Mouse (Mus musculus) liver, postnatal 0 days (tissue): ENCODE results near the gene Atp2a2. TPM values are rescaled to one million over a fixed set of nuclear protein-coding genes. Genes with fewer than 3 reads are reported as not detected.

Source experiments
- ATAC-seq: fragments of 200-750 bp; cut with Nextera tagmentation; 2 replicates; pipeline ENCODE4 v1.8.0; 2017; ENCODE audit warnings: mild to moderate bottlenecking, moderate library complexity
- DNase-seq: peaks from one replicate; pipeline ENCODE4 v3.0.0-alpha.2; 2016
- H3K27ac ChIP-seq: fragments of 300-500 bp; sonication (generic); 2 replicates; pipeline ENCODE4 v1.5.1; 2014; ENCODE audit warnings: antibody characterized with exemption, moderate library complexity, mild to moderate bottlenecking, low read depth
- H3K27me3 ChIP-seq: fragments of 300-500 bp; sonication (generic); 2 replicates; pipeline ENCODE4 v1.6.1; 2014; ENCODE audit warnings: low read length, control low read depth, mixed read lengths; ENCODE audit not compliant: insufficient read depth
- H3K36me3 ChIP-seq: fragments of 300-500 bp; sonication (generic); replicated peaks from 2 replicates; pipeline ENCODE4 v1.6.1; 2014; ENCODE audit warnings: mild to moderate bottlenecking, control low read depth, low read length, moderate library complexity, mixed read lengths; ENCODE audit not compliant: insufficient read depth
- H3K4me1 ChIP-seq: fragments of 300-500 bp; sonication (generic); 2 replicates; pipeline ENCODE4 v1.6.1; 2014; ENCODE audit warnings: antibody characterized with exemption, mild to moderate bottlenecking, control low read depth; ENCODE audit not compliant: insufficient read depth
- H3K4me2 ChIP-seq: fragments of 300-500 bp; sonication (generic); 2 replicates; pipeline ENCODE4 v1.6.1; 2014; ENCODE audit warnings: low read depth, mild to moderate bottlenecking, low read length, moderate library complexity, mixed read lengths
- H3K4me3 ChIP-seq: fragments of 300-500 bp; sonication (generic); 2 replicates; pipeline ENCODE4 v1.5.1; 2014; ENCODE audit warnings: low read depth, low read length
- H3K9ac ChIP-seq: fragments of 300-500 bp; sonication (generic); replicated peaks from 2 replicates; pipeline ENCODE4 v1.6.1; 2014; ENCODE audit warnings: mild to moderate bottlenecking, moderate library complexity
- H3K9me3 ChIP-seq: fragments of 300-500 bp; sonication (generic); 2 replicates; pipeline ENCODE4 v1.6.1; 2016; ENCODE audit warnings: mild to moderate bottlenecking, control low read depth, low read length, mixed read lengths
- CTCF ChIP-seq: sonication (generic); IDR thresholded peaks from 2 replicates; pipeline ENCODE4 v1.5.1; 2016; ENCODE audit warnings: antibody characterized with exemption, low read depth
- EP300 ChIP-seq: IDR thresholded peaks from 2 replicates; pipeline ENCODE4 v1.6.1; 2016; ENCODE audit warnings: antibody characterized with exemption, low read depth, mild to moderate bottlenecking
- WGBS: fragments of 180-500 bp; shearing (Covaris S2); extraction: QIAGEN DNeasy Blood & Tissue Kit; methylation state at CpG from one replicate; pipeline ENCODE4 v1.1.7; 2014; ENCODE audit not compliant: insufficient replicate concordance; 5-methylcytosine and 5-hydroxymethylcytosine counted together
- polyA plus RNA-seq: library from polyadenylated mRNA; unstranded; fragments of >200 nt; fragmentation: Nextera tagmentation; extraction: Ambion mirVana; gene quantifications from 2 replicates; pipeline ENCODE4 v1.2.1, GENCODE M21; 2015

Gene Atp2a2
- polyA plus RNA-seq, 1 experiment from 2014 or later: 13.5 TPM

GRCm38 (mm10) chr5:122541871-122542270 lies 39.8 kb upstream of the Atp2a2 start:
- TF ChIP-seq CTCF (no peak), EP300 (no peak)
- peak; percentile 76; the same call in 1 of the 2 replicates for ATAC-seq
- 53% methylated on average over 8 of the region's 8 CpGs for WGBS

GRCm38 (mm10) chr5:122538077-122538476 lies 36.1 kb upstream of the Atp2a2 start:
- DNase-seq (no peak), ATAC-seq (no peak)
- no peaks in the 10 kb centered on the region for H3K27me3 ChIP-seq
- no peak overlapping the region for H3K27ac ChIP-seq
- no peak overlapping the region for H3K4me3 ChIP-seq
- no peak for TF ChIP-seq CTCF
- TF ChIP-seq EP300: no peak
- 53% methylated on average over 11 of the region's 11 CpGs for WGBS
- no peaks in the 10 kb centered on the region for H3K9me3 ChIP-seq
- H3K4me1 ChIP-seq: no peaks in the 10 kb centered on the region
- H3K9ac ChIP-seq: no peak overlapping the region
- H3K4me2 ChIP-seq: no peak overlapping the region
- no peaks in the 10 kb centered on the region for H3K36me3 ChIP-seq

More at GRCm38 (mm10) chr5:122541871-122542270, 39.8 kb upstream of the Atp2a2 start:
- Histone ChIP-seq H3K4me2 (no peak overlapping the region), H3K27ac (no peak overlapping the region), H3K4me1 (no peaks in the 10 kb centered on the region), H3K9ac (no peak overlapping the region), H3K27me3 (no peaks in the 10 kb centered on the region), H3K36me3 (no peaks in the 10 kb centered on the region), H3K4me3 (no peak overlapping the region), H3K9me3 (no peaks in the 10 kb centered on the region)
- no peak for DNase-seq

DNA sequence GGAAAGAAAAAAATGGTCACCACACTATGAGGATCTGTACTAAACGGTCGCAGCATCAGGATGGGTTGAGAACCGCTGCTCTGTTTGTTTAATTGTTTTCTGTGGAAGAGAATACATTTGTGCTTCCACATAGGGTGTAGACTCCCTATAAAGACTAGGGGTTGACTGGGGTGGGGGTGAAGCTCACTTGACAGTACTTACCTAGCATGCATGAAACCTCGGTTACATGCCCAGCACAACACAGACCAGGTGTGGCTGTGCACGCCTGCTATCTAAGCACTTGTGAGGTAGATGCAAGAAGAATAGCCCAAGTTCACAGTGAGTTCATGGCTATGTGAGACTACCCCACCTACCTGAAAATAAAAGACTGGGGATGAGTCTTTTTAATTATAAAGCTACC lies 35.6 kb upstream of the Atp2a2 start:
- no peaks in the 10 kb centered on the region for H3K9me3 ChIP-seq
- no peaks in the 10 kb centered on the region for H3K27me3 ChIP-seq
- 86% methylated on average over 5 of the region's 5 CpGs for WGBS
- ATAC-seq (no peak), DNase-seq (no peak)
- H3K4me2 ChIP-seq: no peak overlapping the region
- no peak for TF ChIP-seq EP300
- no peak for TF ChIP-seq CTCF
- no peaks in the 10 kb centered on the region for H3K4me1 ChIP-seq
- H3K36me3 ChIP-seq: no peaks in the 10 kb centered on the region
- no peak overlapping the region for H3K4me3 ChIP-seq
- H3K27ac ChIP-seq: no peak overlapping the region
- no peak overlapping the region for H3K9ac ChIP-seq

DNA sequence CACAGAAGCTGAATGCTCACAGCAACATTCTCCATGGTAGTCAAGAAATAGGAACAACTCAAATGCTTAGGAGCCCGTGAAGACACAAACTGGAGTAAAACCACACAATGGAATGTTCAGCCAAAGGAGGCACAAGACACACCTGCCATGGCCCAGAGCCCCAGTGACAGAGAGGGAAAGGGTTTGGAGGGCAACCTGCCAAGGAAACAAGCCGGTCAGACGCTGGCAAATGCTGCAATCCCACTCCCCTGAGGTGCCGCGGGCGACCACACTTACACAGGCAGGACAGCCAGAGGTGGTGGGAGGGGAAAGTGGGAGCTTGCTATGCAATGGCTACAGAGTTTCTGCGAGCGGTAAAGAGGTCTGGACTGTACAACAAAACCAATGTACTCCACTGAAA lies 31.9 kb upstream of the Atp2a2 start:
- Histone ChIP-seq H3K27me3 (no peaks in the 10 kb centered on the region), H3K4me2 (no peak overlapping the region), H3K4me1 (peaks cover 10% of the 10 kb centered on the region), H3K9ac (no peak overlapping the region), H3K9me3 (no peaks in the 10 kb centered on the region), H3K36me3 (no peaks in the 10 kb centered on the region), H3K27ac (no peak overlapping the region), H3K4me3 (no peak overlapping the region)
- no peak for ATAC-seq
- TF ChIP-seq EP300 (no peak), CTCF (no peak)
- 80% methylated on average over 8 of the region's 8 CpGs for WGBS
- no peak for DNase-seq

DNA sequence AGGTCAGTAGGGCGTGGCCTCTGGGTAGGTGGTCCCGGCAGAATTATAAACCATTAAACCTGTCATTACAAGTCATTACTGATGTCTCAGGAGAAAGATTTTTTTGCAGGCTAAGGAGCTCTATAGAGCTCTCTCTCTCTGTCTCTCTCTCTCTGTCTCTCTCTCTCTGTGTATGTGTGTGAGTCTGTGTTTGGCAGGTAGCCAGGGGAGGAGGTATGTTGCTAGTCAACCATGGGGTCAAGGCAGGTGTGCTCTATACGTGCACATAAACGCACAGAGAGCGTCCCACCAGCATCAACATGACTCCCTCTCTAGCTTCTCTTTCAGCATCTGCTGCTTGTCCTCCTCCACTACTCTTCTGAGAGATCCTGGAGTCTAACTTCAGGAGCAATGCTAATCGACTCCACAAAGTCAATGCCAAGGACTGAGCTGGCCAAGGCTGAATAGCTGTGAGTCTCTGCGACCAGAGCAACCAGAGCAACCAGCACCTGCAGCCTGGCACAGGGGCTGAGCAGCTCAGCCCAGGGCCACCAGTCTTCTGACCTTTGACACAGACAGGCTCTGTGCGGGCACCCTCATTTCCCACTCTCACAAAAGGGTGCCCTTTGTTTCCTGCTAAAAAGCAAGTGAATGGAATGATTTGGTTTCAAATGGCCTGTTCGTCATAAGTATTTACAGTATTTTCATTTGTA lies 28.0 kb upstream of the Atp2a2 start:
- ATAC-seq: no peak
- TF ChIP-seq CTCF: no peak
- TF ChIP-seq EP300: no peak
- DNase-seq: no peak
- 68% methylated on average over 9 of the region's 9 CpGs for WGBS
- Histone ChIP-seq H3K4me3 (no peak overlapping the region), H3K4me2 (no peak overlapping the region), H3K9ac (no peak overlapping the region), H3K27me3 (no peaks in the 10 kb centered on the region), H3K9me3 (no peaks in the 10 kb centered on the region), H3K27ac (peak overlapping the region; percentile 91), H3K4me1 (peaks cover 34% of the 10 kb centered on the region), H3K36me3 (no peaks in the 10 kb centered on the region)

DNA sequence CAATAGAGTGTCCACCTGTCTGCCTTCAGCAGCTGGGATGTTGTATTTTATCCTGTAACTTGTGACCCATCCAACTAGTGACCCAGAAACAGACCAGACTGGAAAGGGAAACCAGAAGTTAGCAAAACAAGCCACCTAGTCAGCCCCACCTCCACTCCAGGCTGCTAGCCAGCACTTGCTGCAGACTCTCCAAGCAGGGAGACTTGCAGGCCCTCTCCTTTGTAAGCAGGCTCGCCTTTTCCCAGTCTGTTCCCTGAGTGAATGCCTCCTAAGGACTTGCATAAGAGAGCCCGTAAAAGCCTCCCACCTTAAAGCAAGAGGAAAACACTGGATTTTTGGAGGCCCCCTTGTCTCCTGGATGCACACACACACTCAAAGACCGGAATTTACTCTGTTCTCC lies 27.3 kb upstream of the Atp2a2 start:
- Histone ChIP-seq H3K4me3 (no peak overlapping the region), H3K4me1 (peaks cover 36% of the 10 kb centered on the region), H3K4me2 (no peak overlapping the region), H3K9ac (no peak overlapping the region), H3K27ac (peak overlapping the region; percentile 91), H3K27me3 (no peaks in the 10 kb centered on the region), H3K36me3 (no peaks in the 10 kb centered on the region), H3K9me3 (no peaks in the 10 kb centered on the region)
- DNase-seq (no peak), ATAC-seq (peak; percentile 22; the same call in 1 of the 2 replicates)
- TF ChIP-seq CTCF (no peak), EP300 (no peak)
- 68% methylated on average over 3 of the region's 3 CpGs for WGBS
